Mouse (Mus musculus) liver, adult 2 months (tissue): ENCODE data around the gene Sebox. TPM values are rescaled to one million over a fixed set of nuclear protein-coding genes. Genes with fewer than 3 reads are reported as not detected.
A peak's percentile ranks its signal among the peaks of the same experiment; 100 is the strongest.

Source experiments
- DNase-seq: peaks from one replicate; pipeline ENCODE4 v3.0.0-alpha.2; 2011; ENCODE audit warnings: low read depth, low spot score; ENCODE audit errors: extremely low read depth
- H3K27ac ChIP-seq: fragments of 200-500 bp; replicated peaks from 2 replicates; pipeline ENCODE4 v1.5.1; 2012; ENCODE audit warnings: low read depth, mild to moderate bottlenecking, control low read depth, inconsistent platforms, low read length; ENCODE audit not compliant: insufficient read depth
- H3K27me3 ChIP-seq: fragments of 200-500 bp; 2 replicates; pipeline ENCODE4 v1.6.1; 2012; ENCODE audit warnings: mild to moderate bottlenecking, moderate library complexity, low read length, inconsistent platforms; ENCODE audit not compliant: control insufficient read depth, insufficient read depth
- H3K36me3 ChIP-seq: fragments of 200-500 bp; 2 replicates; pipeline ENCODE4 v1.6.1; 2012; ENCODE audit warnings: low read length, inconsistent platforms; ENCODE audit not compliant: control insufficient read depth, insufficient read depth
- H3K4me1 ChIP-seq: fragments of 200-500 bp; 2 replicates; pipeline ENCODE4 v1.6.1; 2011; ENCODE audit warnings: low read length; ENCODE audit not compliant: control insufficient read depth, insufficient read depth
- H3K4me3 ChIP-seq: fragments of 200-500 bp; 2 replicates; pipeline ENCODE4 v1.5.1; 2011; ENCODE audit warnings: low read depth, mild to moderate bottlenecking, control low read depth, low read length, moderate library complexity; ENCODE audit not compliant: insufficient read depth
- H3K79me2 ChIP-seq: fragments of 200-500 bp; 2 replicates; pipeline ENCODE4 v1.6.1; 2012; ENCODE audit warnings: inconsistent platforms, mild to moderate bottlenecking, low read length, moderate library complexity; ENCODE audit not compliant: control insufficient read depth, insufficient read depth
- H3K9ac ChIP-seq: fragments of 200-500 bp; 2 replicates; pipeline ENCODE4 v1.6.1; 2012; ENCODE audit warnings: low read depth, mild to moderate bottlenecking, control low read depth, inconsistent platforms, low read length
- CTCF ChIP-seq: fragments of 200-500 bp; IDR thresholded peaks from 2 replicates; pipeline ENCODE4 v1.5.1; 2011; ENCODE audit warnings: low read depth, low read length, control low read depth
- POLR2A ChIP-seq: fragments of 200-500 bp; IDR thresholded peaks from 2 replicates; pipeline ENCODE4 v1.6.1; 2011; ENCODE audit warnings: low read length, control low read depth; ENCODE audit not compliant: insufficient read depth; ENCODE audit errors: extremely low read depth
- WGBS: fragments of 180-500 bp; shearing (Covaris S2); methylation state at CpG from one replicate; pipeline ENCODE4 v1.1.7; 2018; 5-methylcytosine and 5-hydroxymethylcytosine counted together
- polyA plus RNA-seq: library from polyadenylated mRNA; depleted of rRNA; stranded (reverse); fragments of >200 nt; gene quantifications from 2 replicates; pipeline ENCODE4 v1.2.3, GENCODE M21; 2012; rRNA removed
- total RNA-seq: library from RNA; depleted of rRNA; stranded (reverse); fragments of >200 nt; gene quantifications from 2 replicates; pipeline ENCODE4 v1.2.3, GENCODE M21; 2014; rRNA removed

Gene Sebox
- total RNA-seq = 0.34 and 0.37 TPM in 2 replicates
- polyA plus RNA-seq = 0.36 and 0.91 TPM in 2 replicates

DNA sequence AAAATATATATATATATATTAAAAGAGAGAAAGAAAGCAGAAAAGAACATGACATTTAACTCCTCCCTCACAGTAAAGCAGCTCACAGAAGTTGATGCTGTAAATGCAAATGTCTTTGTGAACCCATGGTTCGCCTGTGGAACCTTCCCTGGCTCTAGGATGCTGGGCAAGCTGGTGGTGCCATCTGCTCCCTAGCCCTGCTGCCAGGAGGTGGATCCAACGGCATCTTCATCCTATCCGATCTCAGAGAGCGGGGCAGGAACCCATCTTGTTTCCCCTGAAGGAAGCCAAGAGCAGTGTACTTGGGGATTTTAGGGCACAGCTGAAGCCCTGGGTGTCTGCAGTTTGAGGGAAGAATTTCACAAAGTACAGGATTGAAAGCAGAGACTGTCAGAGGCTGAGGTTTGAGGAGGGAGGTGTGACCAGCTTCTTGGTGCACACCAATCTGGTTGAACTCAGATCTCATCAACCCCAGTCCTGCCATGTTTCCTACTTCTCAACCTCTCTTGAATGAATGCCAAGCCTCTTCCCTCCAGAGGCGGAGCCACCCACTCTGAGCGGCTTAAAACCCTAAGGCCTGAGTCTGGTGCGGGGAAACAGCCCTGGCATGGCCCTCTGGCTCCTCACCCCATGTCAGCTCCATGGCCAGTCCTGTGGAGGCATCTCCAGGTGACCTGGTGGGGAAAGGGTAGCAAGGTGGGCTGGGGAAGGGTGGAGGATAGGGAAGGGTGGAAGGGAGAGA, at the start of gene Sebox:
TSS of gene Sebox (plus strand) at position 539 of the 742 bp plus-strand sequence.
- H3K9ac ChIP-seq = no peak within 1 kb of the TSS
- H3K36me3 ChIP-seq = peaks cover 16% of the 10 kb centered on the region
- peaks cover 17% of the 10 kb centered on the region for H3K4me1 ChIP-seq
- H3K27me3 ChIP-seq = no peaks in the 10 kb centered on the region
- WGBS = 26% methylated on average over 7 of the region's 7 CpGs
- TF ChIP-seq CTCF = no peak
- TF ChIP-seq POLR2A = 0 out of 2 replicates have a peak, but pooled peaks have one; percentile 27
- peak within 1 kb of the TSS; percentile 42 for H3K27ac ChIP-seq
- peak; percentile 80 for DNase-seq
- H3K79me2 ChIP-seq = peaks cover 13% of the 10 kb centered on the region; the same call in 1 of the 2 replicates
- H3K4me3 ChIP-seq = no peak within 1 kb of the TSS

DNA sequence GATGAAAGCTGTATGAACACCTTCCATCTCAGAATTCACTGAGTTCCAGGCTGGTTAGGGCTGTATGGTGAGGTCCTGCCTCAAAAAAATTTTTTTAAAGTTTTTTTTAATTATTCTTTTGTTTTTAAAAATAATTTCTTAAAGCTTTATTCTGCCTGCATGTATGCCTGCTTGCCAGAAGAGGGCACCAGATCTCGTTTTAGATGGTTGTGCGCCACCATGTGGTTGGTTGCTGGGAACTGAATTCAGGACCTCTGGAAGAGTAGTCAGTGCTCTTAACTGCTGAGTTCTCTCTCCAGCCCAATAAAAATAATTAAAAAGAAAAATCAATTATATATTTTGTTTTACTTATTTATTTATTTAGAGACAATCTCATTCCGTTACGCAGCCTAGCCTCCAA, 49.6 kb upstream of the Sebox start:
- no peak overlapping the region for H3K4me3 ChIP-seq
- H3K27ac ChIP-seq = no peak overlapping the region
- TF ChIP-seq CTCF (peak; percentile 76), POLR2A (no peak)
- peak; percentile 66 for DNase-seq
- H3K9ac ChIP-seq = no peak overlapping the region
- no peaks in the 10 kb centered on the region for H3K79me2 ChIP-seq
- no peaks in the 10 kb centered on the region for H3K4me1 ChIP-seq
- no peaks in the 10 kb centered on the region for H3K27me3 ChIP-seq
- 30% methylated on average over 4 of the region's 4 CpGs for WGBS
- no peaks in the 10 kb centered on the region for H3K36me3 ChIP-seq

GRCm38 (mm10) chr11:78454276-78454675, 49.0 kb upstream of the Sebox start:
- Histone ChIP-seq H3K4me1 (no peaks in the 10 kb centered on the region), H3K4me3 (no peak overlapping the region), H3K79me2 (no peaks in the 10 kb centered on the region), H3K9ac (no peak overlapping the region), H3K36me3 (no peaks in the 10 kb centered on the region), H3K27me3 (no peaks in the 10 kb centered on the region), H3K27ac (no peak overlapping the region)
- peak; percentile 52 for DNase-seq
- 70% methylated on average over 7 of the region's 7 CpGs for WGBS
- TF ChIP-seq POLR2A (no peak), CTCF (no peak)

DNA sequence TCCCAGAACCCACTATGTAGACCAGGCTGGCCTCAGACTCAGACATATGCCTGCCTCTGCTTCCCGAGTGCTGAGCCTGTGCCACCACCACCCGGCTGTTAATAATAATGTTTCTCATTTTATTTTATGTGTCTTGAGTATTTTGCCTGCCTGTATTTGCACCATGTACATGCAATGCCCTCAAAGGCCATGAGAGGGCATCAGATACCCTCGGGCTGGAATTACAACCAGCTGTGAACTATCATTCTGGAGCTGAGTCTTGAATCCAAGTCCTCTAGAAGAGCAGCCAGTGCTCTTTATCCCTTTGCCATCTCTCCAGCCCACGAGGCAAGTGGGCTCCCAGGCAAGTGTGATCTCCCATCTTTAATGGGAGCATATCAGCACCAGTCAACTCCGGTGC, 47.9 kb upstream of the Sebox start:
- peak; percentile 45 for DNase-seq

GRCm38 (mm10) chr11:78458740-78459139, 44.5 kb upstream of the Sebox start:
- Histone ChIP-seq H3K27me3 (no peaks in the 10 kb centered on the region), H3K4me1 (no peaks in the 10 kb centered on the region), H3K4me3 (no peak overlapping the region), H3K79me2 (no peaks in the 10 kb centered on the region), H3K27ac (no peak overlapping the region), H3K36me3 (no peaks in the 10 kb centered on the region), H3K9ac (no peak overlapping the region)
- 64% methylated on average over 17 of the region's 17 CpGs for WGBS
- DNase-seq = no peak
- TF ChIP-seq CTCF (no peak), POLR2A (no peak)

More for the DNA sequence above, 47.9 kb upstream of the Sebox start:
- Histone ChIP-seq H3K4me3 (no peak overlapping the region), H3K36me3 (no peaks in the 10 kb centered on the region), H3K27me3 (no peaks in the 10 kb centered on the region), H3K27ac (no peak overlapping the region), H3K79me2 (no peaks in the 10 kb centered on the region), H3K9ac (no peak overlapping the region), H3K4me1 (no peaks in the 10 kb centered on the region)
- no peak for TF ChIP-seq POLR2A
- TF ChIP-seq CTCF = peak; percentile 63
- WGBS = 17% methylated on average over 5 of the region's 5 CpGs

DNA sequence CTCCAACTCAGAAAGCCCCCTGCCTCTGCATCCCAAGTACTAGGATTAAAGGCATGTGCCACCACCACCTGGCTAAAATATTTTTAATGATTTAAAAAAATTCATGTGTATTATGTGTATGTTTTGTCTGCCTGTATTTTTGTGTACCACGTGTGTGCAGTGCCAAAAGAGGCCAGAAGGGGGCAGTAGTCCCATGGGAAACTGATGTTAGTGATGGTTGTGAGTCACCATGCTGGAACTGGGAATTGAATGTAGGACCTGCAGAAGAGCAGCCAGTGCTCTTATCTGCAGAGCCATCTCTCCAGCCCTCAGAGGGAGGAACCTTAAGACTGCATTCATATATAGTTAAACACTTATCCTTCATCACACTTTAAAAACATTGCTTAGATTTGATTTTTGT, 41.4 kb upstream of the Sebox start:
- no peak overlapping the region for H3K4me3 ChIP-seq
- no peaks in the 10 kb centered on the region for H3K36me3 ChIP-seq
- no peak overlapping the region for H3K27ac ChIP-seq
- no peak for DNase-seq
- no peak overlapping the region for H3K9ac ChIP-seq
- no peaks in the 10 kb centered on the region for H3K79me2 ChIP-seq
- 85% methylated on average over 1 of the region's 1 CpGs for WGBS
- no peaks in the 10 kb centered on the region for H3K27me3 ChIP-seq
- peak; percentile 29; the same call in 1 of the 2 replicates for TF ChIP-seq CTCF
- TF ChIP-seq POLR2A = no peak
- H3K4me1 ChIP-seq = peaks cover 4% of the 10 kb centered on the region; the same call in 1 of the 2 replicates
